Mouse (Mus musculus): ENCODE results near the gene Fez1. TPM values are rescaled to one million over a fixed set of nuclear protein-coding genes. Genes with fewer than 3 reads are reported as not detected.
A peak's percentile ranks its signal among the peaks of the same experiment; 100 is the strongest.

The Fez1 gene
- polyA plus RNA-seq (2014; fragmentation: Nextera tagmentation; extraction: Ambion mirVana): 549 and 551 TPM in 2 replicates

GRCm38 (mm10) chr9:36821644-36822000, at the start of gene Fez1:
Gene Fez1, plus strand, starts transcription at chr9:36821864.
- Histone ChIP-seq H3K9ac (peak within 1 kb of the TSS; percentile 65), H3K9me3 (ENCODE audit: control insufficient read depth, low read length) (no peaks in the 10 kb centered on the region), H3K27me3 (ENCODE audit: control insufficient read depth, insufficient read depth, low read length) (no peaks in the 10 kb centered on the region), H3K4me2 (replicated peaks) (peak within 1 kb of the TSS; percentile 64), H3K36me3 (replicated peaks; ENCODE audit: control insufficient read depth, insufficient read depth) (no peaks in the 10 kb centered on the region), H3K4me3 (replicated peaks; ENCODE audit: low read length) (peak within 1 kb of the TSS; percentile 30), H3K4me1 (replicated peaks; ENCODE audit: control insufficient read depth, insufficient read depth, low read length) (peaks cover 32% of the 10 kb centered on the region), H3K27ac (peak within 1 kb of the TSS; percentile 99)
- ATAC-seq (ENCODE audit: low FRiP score): peak; percentile 98
- WGBS: 2% methylated on average over 8 of the region's 8 CpGs
- peak; percentile 93 for DNase-seq (ENCODE audit: low spot score)

- Histone ChIP-seq H3K4me3 (replicated peaks; ENCODE audit: low read length) (no peak overlapping the region), H3K4me1 (replicated peaks; ENCODE audit: control insufficient read depth, insufficient read depth, low read length) (no peaks in the 10 kb centered on the region), H3K36me3 (replicated peaks; ENCODE audit: control insufficient read depth, insufficient read depth) (peaks cover 98% of the 10 kb centered on the region), H3K27ac (no peak overlapping the region), H3K9ac (no peak overlapping the region), H3K27me3 (ENCODE audit: control insufficient read depth, insufficient read depth, low read length) (no peaks in the 10 kb centered on the region), H3K9me3 (ENCODE audit: control insufficient read depth, low read length) (no peaks in the 10 kb centered on the region), H3K4me2 (replicated peaks) (no peak overlapping the region)
- DNase-seq (ENCODE audit: low spot score): no peak
- 96% methylated on average over 2 of the region's 2 CpGs for WGBS
- ATAC-seq (ENCODE audit: low FRiP score): no peak
Observed at GRCm38 (mm10) chr9:36783921-36784320, 37.7 kb upstream of the Fez1 start.

GRCm38 (mm10) chr9:36792191-36792590, 29.5 kb upstream of the Fez1 start:
- Histone ChIP-seq H3K27me3 (ENCODE audit: control insufficient read depth, insufficient read depth, low read length) (no peaks in the 10 kb centered on the region), H3K27ac (no peak overlapping the region), H3K9me3 (ENCODE audit: control insufficient read depth, low read length) (no peaks in the 10 kb centered on the region), H3K4me3 (replicated peaks; ENCODE audit: low read length) (no peak overlapping the region), H3K4me1 (replicated peaks; ENCODE audit: control insufficient read depth, insufficient read depth, low read length) (peaks cover 16% of the 10 kb centered on the region), H3K9ac (no peak overlapping the region), H3K4me2 (replicated peaks) (no peak overlapping the region), H3K36me3 (replicated peaks; ENCODE audit: control insufficient read depth, insufficient read depth) (peaks cover 56% of the 10 kb centered on the region)
- ATAC-seq (ENCODE audit: low FRiP score) (no peak), DNase-seq (ENCODE audit: low spot score) (no peak)
- WGBS: 96% methylated on average over 3 of the region's 3 CpGs

- Histone ChIP-seq H3K9ac (no peak overlapping the region), H3K9me3 (ENCODE audit: control insufficient read depth, low read length) (no peaks in the 10 kb centered on the region), H3K4me2 (replicated peaks) (no peak overlapping the region), H3K4me1 (replicated peaks; ENCODE audit: control insufficient read depth, insufficient read depth, low read length) (peaks cover 16% of the 10 kb centered on the region), H3K27ac (no peak overlapping the region), H3K27me3 (ENCODE audit: control insufficient read depth, insufficient read depth, low read length) (no peaks in the 10 kb centered on the region), H3K36me3 (replicated peaks; ENCODE audit: control insufficient read depth, insufficient read depth) (peaks cover 33% of the 10 kb centered on the region), H3K4me3 (replicated peaks; ENCODE audit: low read length) (no peak overlapping the region)
- DNase-seq (ENCODE audit: low spot score) (no peak), ATAC-seq (ENCODE audit: low FRiP score) (no peak)
- WGBS: 76% methylated on average over 2 of the region's 2 CpGs
Observed at GRCm38 (mm10) chr9:36794487-36794886, 27.2 kb upstream of the Fez1 start.

- no peak overlapping the region for H3K27ac ChIP-seq
- H3K4me1 ChIP-seq (replicated peaks; ENCODE audit: control insufficient read depth, insufficient read depth, low read length): peaks cover 16% of the 10 kb centered on the region
- no peaks in the 10 kb centered on the region for H3K27me3 ChIP-seq (ENCODE audit: control insufficient read depth, insufficient read depth, low read length)
- no peak for DNase-seq (ENCODE audit: low spot score)
- H3K36me3 ChIP-seq (replicated peaks; ENCODE audit: control insufficient read depth, insufficient read depth): peaks cover 23% of the 10 kb centered on the region
- peak overlapping the region; percentile 78; the same call in 1 of the 2 replicates for H3K4me3 ChIP-seq (replicated peaks; ENCODE audit: low read length)
- peak overlapping the region; percentile 95; the same call in 1 of the 2 replicates for H3K9ac ChIP-seq
- WGBS: 94% methylated on average over 1 of the region's 1 CpGs
- H3K4me2 ChIP-seq (replicated peaks): peak overlapping the region; percentile 72
- ATAC-seq (ENCODE audit: low FRiP score): no peak
- no peaks in the 10 kb centered on the region for H3K9me3 ChIP-seq (ENCODE audit: control insufficient read depth, low read length)
Observed at GRCm38 (mm10) chr9:36795556-36795955, 26.1 kb upstream of the Fez1 start.

- Histone ChIP-seq H3K4me3 (replicated peaks; ENCODE audit: low read length) (peak overlapping the region; percentile 78), H3K4me1 (replicated peaks; ENCODE audit: control insufficient read depth, insufficient read depth, low read length) (peaks cover 16% of the 10 kb centered on the region), H3K9me3 (ENCODE audit: control insufficient read depth, low read length) (no peaks in the 10 kb centered on the region), H3K9ac (peak overlapping the region; percentile 95), H3K4me2 (replicated peaks) (peak overlapping the region; percentile 72), H3K27ac (0 out of 2 replicates have a peak overlapping the region, but pooled peaks have one; percentile 75), H3K27me3 (ENCODE audit: control insufficient read depth, insufficient read depth, low read length) (no peaks in the 10 kb centered on the region), H3K36me3 (replicated peaks; ENCODE audit: control insufficient read depth, insufficient read depth) (peaks cover 17% of the 10 kb centered on the region)
- WGBS: 14% methylated on average over 5 of the region's 5 CpGs
- DNase-seq (ENCODE audit: low spot score) (peak; percentile 30), ATAC-seq (ENCODE audit: low FRiP score) (no peak)
Observed at GRCm38 (mm10) chr9:36796224-36796623, 25.4 kb upstream of the Fez1 start.

- Histone ChIP-seq H3K4me2 (replicated peaks) (peak within 1 kb of the TSS; percentile 72), H3K36me3 (replicated peaks; ENCODE audit: control insufficient read depth, insufficient read depth) (peaks cover 9% of the 10 kb centered on the region; the same call in 1 of the 2 replicates), H3K9me3 (ENCODE audit: control insufficient read depth, low read length) (no peaks in the 10 kb centered on the region), H3K27ac (peak within 1 kb of the TSS; percentile 75), H3K4me1 (replicated peaks; ENCODE audit: control insufficient read depth, insufficient read depth, low read length) (peaks cover 16% of the 10 kb centered on the region), H3K27me3 (ENCODE audit: control insufficient read depth, insufficient read depth, low read length) (no peaks in the 10 kb centered on the region), H3K4me3 (replicated peaks; ENCODE audit: low read length) (peak within 1 kb of the TSS; percentile 78), H3K9ac (peak within 1 kb of the TSS; percentile 95)
- WGBS: under 1% methylated on average over 63 of the region's 66 CpGs
- DNase-seq (ENCODE audit: low spot score) (peak; percentile 79), ATAC-seq (ENCODE audit: low FRiP score) (peak; percentile 99)
Observed at GRCm38 (mm10) chr9:36796781-36797555, 24.7 kb upstream of the Fez1 start, which contains the start of gene Ei24. Gene Ei24, minus strand, starts transcription at chr9:36797393.

- no peak for DNase-seq (ENCODE audit: low spot score)
- no peaks in the 10 kb centered on the region for H3K36me3 ChIP-seq (replicated peaks; ENCODE audit: control insufficient read depth, insufficient read depth)
- 87% methylated on average over 2 of the region's 2 CpGs for WGBS
Observed at GRCm38 (mm10) chr9:36801961-36802360, 19.7 kb upstream of the Fez1 start.

GRCm38 (mm10) chr9:36802951-36803350, 18.7 kb upstream of the Fez1 start:
- 84% methylated on average over 3 of the region's 3 CpGs for WGBS

More at GRCm38 (mm10) chr9:36801961-36802360, 19.7 kb upstream of the Fez1 start:
- Histone ChIP-seq H3K27ac (no peak overlapping the region), H3K9me3 (ENCODE audit: control insufficient read depth, low read length) (no peaks in the 10 kb centered on the region), H3K4me2 (replicated peaks) (no peak overlapping the region), H3K9ac (no peak overlapping the region), H3K4me3 (replicated peaks; ENCODE audit: low read length) (no peak overlapping the region), H3K27me3 (ENCODE audit: control insufficient read depth, insufficient read depth, low read length) (no peaks in the 10 kb centered on the region), H3K4me1 (replicated peaks; ENCODE audit: control insufficient read depth, insufficient read depth, low read length) (no peaks in the 10 kb centered on the region)
- no peak for ATAC-seq (ENCODE audit: low FRiP score)

More at GRCm38 (mm10) chr9:36802951-36803350, 18.7 kb upstream of the Fez1 start:
- Histone ChIP-seq H3K9ac (no peak overlapping the region), H3K27ac (no peak overlapping the region), H3K4me3 (replicated peaks; ENCODE audit: low read length) (no peak overlapping the region), H3K36me3 (replicated peaks; ENCODE audit: control insufficient read depth, insufficient read depth) (no peaks in the 10 kb centered on the region), H3K4me1 (replicated peaks; ENCODE audit: control insufficient read depth, insufficient read depth, low read length) (no peaks in the 10 kb centered on the region), H3K27me3 (ENCODE audit: control insufficient read depth, insufficient read depth, low read length) (no peaks in the 10 kb centered on the region), H3K4me2 (replicated peaks) (no peak overlapping the region), H3K9me3 (ENCODE audit: control insufficient read depth, low read length) (no peaks in the 10 kb centered on the region)
- ATAC-seq (ENCODE audit: low FRiP score) (no peak), DNase-seq (ENCODE audit: low spot score) (no peak)

Data from hindbrain, embryonic 14.5 days (tissue).